Mouse (Mus musculus) heart, postnatal 0 days (tissue): ENCODE results near the gene Pde2a.

Source experiments
- CTCF ChIP-seq: IDR thresholded peaks from 2 replicates; pipeline ENCODE4 v1.5.1; 2016; ENCODE audit warnings: antibody characterized with exemption, control low read depth, low read depth
- EP300 ChIP-seq: IDR thresholded peaks from 2 replicates; pipeline ENCODE4 v1.6.1; 2016; ENCODE audit warnings: antibody characterized with exemption, low read depth

DNA sequence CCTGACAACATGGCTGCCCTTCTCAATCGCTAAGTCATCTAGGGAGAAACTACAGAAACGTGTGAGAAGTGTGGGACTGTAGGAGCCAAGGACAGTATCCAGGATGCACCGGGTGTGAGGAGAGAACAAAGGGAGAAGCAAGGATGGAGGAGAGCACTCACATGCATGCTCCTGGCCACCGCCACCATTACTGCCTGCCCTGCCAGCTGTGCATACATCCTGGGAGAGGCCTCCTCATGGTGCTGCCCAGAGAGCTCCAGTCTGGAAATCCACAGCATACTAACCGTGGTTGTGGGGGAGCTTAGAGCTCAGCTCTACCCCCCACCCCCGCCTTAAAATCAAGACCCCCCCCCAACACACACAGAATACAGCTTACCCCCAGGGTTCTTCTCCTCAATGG is 93.3 kb downstream of the Pde2a start:
- TF ChIP-seq CTCF (no peak), EP300 (no peak)
